Mouse (Mus musculus) stomach, postnatal 0 days (tissue): ENCODE measurements around the gene Zbtb20. TPM values are rescaled to one million over a fixed set of nuclear protein-coding genes. Genes with fewer than 3 reads are reported as not detected.

ENCODE experiments used
- ATAC-seq: fragments of 200-750 bp; cut with Nextera tagmentation; 2 replicates; pipeline ENCODE4 v1.8.0; 2017; ENCODE audit not compliant: low FRiP score, low TSS enrichment
- DNase-seq: peaks from one replicate; pipeline ENCODE4 v3.0.0-alpha.2; 2016; ENCODE audit warnings: low spot score
- H3K27ac ChIP-seq: fragments of 300-500 bp; sonication (generic); replicated peaks from 2 replicates; pipeline ENCODE4 v1.5.1; 2014; ENCODE audit warnings: mild to moderate bottlenecking, control low read depth
- H3K27me3 ChIP-seq: fragments of 300-500 bp; sonication (generic); 2 replicates; pipeline ENCODE4 v1.6.1; 2014; ENCODE audit warnings: low read length; ENCODE audit not compliant: control insufficient read depth, insufficient read depth
- H3K36me3 ChIP-seq: fragments of 300-500 bp; sonication (generic); 2 replicates; pipeline ENCODE4 v1.6.1; 2014; ENCODE audit warnings: low read length, mixed read lengths; ENCODE audit not compliant: control insufficient read depth, insufficient read depth
- H3K4me1 ChIP-seq: fragments of 300-500 bp; sonication (generic); replicated peaks from 2 replicates; pipeline ENCODE4 v1.6.1; 2014; ENCODE audit warnings: antibody characterized with exemption; ENCODE audit not compliant: control insufficient read depth, insufficient read depth
- H3K4me2 ChIP-seq: fragments of 300-500 bp; sonication (generic); replicated peaks from 2 replicates; pipeline ENCODE4 v1.6.1; 2014; ENCODE audit warnings: low read depth, mild to moderate bottlenecking, control low read depth, moderate library complexity
- H3K4me3 ChIP-seq: fragments of 300-500 bp; sonication (generic); 2 replicates; pipeline ENCODE4 v1.5.1; 2014; ENCODE audit warnings: low read depth, low read length, control low read depth
- H3K9ac ChIP-seq: fragments of 300-500 bp; sonication (generic); 2 replicates; pipeline ENCODE4 v1.6.1; 2014; ENCODE audit warnings: mild to moderate bottlenecking, low read length, control low read depth, mixed read lengths
- H3K9me3 ChIP-seq: fragments of 300-500 bp; sonication (generic); 2 replicates; pipeline ENCODE4 v1.6.1; 2016; ENCODE audit warnings: low read length; ENCODE audit not compliant: control insufficient read depth
- CTCF ChIP-seq: IDR thresholded peaks from 2 replicates; pipeline ENCODE4 v1.5.1; 2016; ENCODE audit warnings: antibody characterized with exemption, low read depth, mild to moderate bottlenecking, moderate library complexity
- EP300 ChIP-seq: optimal IDR thresholded peaks from 2 replicates; pipeline ENCODE3; 2016; ENCODE audit warnings: antibody characterized with exemption
- WGBS: fragments of 180-500 bp; shearing (Covaris S2); extraction: QIAGEN DNeasy Blood & Tissue Kit; methylation state at CpG from one replicate; pipeline ENCODE4 v1.1.7; 2014; 5-methylcytosine and 5-hydroxymethylcytosine counted together
- polyA plus RNA-seq: library from polyadenylated mRNA; unstranded; fragments of >200 nt; fragmentation: Nextera tagmentation; extraction: Ambion mirVana; gene quantifications from 2 replicates; pipeline ENCODE4 v1.2.1, GENCODE M21; 2015

The Zbtb20 gene
- polyA plus RNA-seq, 1 experiment from 2014 or later = 15.7 TPM

GRCm38 (mm10) chr16:43365277-43365676, 489.6 kb downstream of the Zbtb20 start:
- no peak overlapping the region for H3K4me3 ChIP-seq
- no peaks in the 10 kb centered on the region for H3K36me3 ChIP-seq
- no peak for DNase-seq
- WGBS = 91% methylated on average over 3 of the region's 3 CpGs
- no peak overlapping the region for H3K27ac ChIP-seq
- H3K4me1 ChIP-seq = peaks cover 4% of the 10 kb centered on the region; the same call in 1 of the 2 replicates
- TF ChIP-seq EP300 (no peak), CTCF (no peak)
- H3K4me2 ChIP-seq = no peak overlapping the region
- no peaks in the 10 kb centered on the region for H3K9me3 ChIP-seq
- H3K27me3 ChIP-seq = no peaks in the 10 kb centered on the region
- H3K9ac ChIP-seq = no peak overlapping the region
- no peak for ATAC-seq

GRCm38 (mm10) chr16:43370496-43371020, 494.9 kb downstream of the Zbtb20 start:
- DNase-seq = no peak
- WGBS = 69% methylated on average over 3 of the region's 3 CpGs
- Histone ChIP-seq H3K9ac (no peak overlapping the region), H3K9me3 (no peaks in the 10 kb centered on the region), H3K36me3 (no peaks in the 10 kb centered on the region), H3K4me1 (no peaks in the 10 kb centered on the region), H3K27me3 (no peaks in the 10 kb centered on the region), H3K4me2 (no peak overlapping the region), H3K27ac (no peak overlapping the region), H3K4me3 (no peak overlapping the region)
- TF ChIP-seq CTCF (no peak), EP300 (no peak)
- ATAC-seq = no peak

GRCm38 (mm10) chr16:43376782-43377181, 501.1 kb downstream of the Zbtb20 start:
- Histone ChIP-seq H3K36me3 (no peaks in the 10 kb centered on the region), H3K27ac (no peak overlapping the region), H3K4me2 (no peak overlapping the region), H3K27me3 (no peaks in the 10 kb centered on the region), H3K4me3 (no peak overlapping the region), H3K9ac (no peak overlapping the region), H3K9me3 (no peaks in the 10 kb centered on the region), H3K4me1 (no peaks in the 10 kb centered on the region)
- TF ChIP-seq EP300 (no peak), CTCF (no peak)
- ATAC-seq = no peak
- DNase-seq = no peak
- WGBS = 71% methylated on average over 6 of the region's 6 CpGs

GRCm38 (mm10) chr16:43379351-43380325, 504.0 kb downstream of the Zbtb20 start:
- DNase-seq (no peak), ATAC-seq (no peak)
- Histone ChIP-seq H3K27me3 (no peaks in the 10 kb centered on the region), H3K27ac (no peak overlapping the region), H3K4me1 (no peaks in the 10 kb centered on the region), H3K4me3 (no peak overlapping the region), H3K9ac (no peak overlapping the region), H3K4me2 (no peak overlapping the region), H3K9me3 (no peaks in the 10 kb centered on the region), H3K36me3 (no peaks in the 10 kb centered on the region)
- WGBS = 75% methylated on average over 7 of the region's 7 CpGs
- no peak for TF ChIP-seq EP300
- no peak for TF ChIP-seq CTCF

GRCm38 (mm10) chr16:43381183-43381582, 505.5 kb downstream of the Zbtb20 start:
- H3K4me1 ChIP-seq = no peaks in the 10 kb centered on the region; the same call in 1 of the 2 replicates
- no peaks in the 10 kb centered on the region for H3K36me3 ChIP-seq
- 67% methylated on average over 2 of the region's 2 CpGs for WGBS
- no peak for ATAC-seq
- no peak overlapping the region for H3K27ac ChIP-seq
- DNase-seq = no peak
- no peak overlapping the region for H3K4me2 ChIP-seq
- H3K9me3 ChIP-seq = no peaks in the 10 kb centered on the region
- TF ChIP-seq CTCF = no peak
- no peak for TF ChIP-seq EP300
- no peaks in the 10 kb centered on the region for H3K27me3 ChIP-seq
- no peak overlapping the region for H3K4me3 ChIP-seq
- no peak overlapping the region for H3K9ac ChIP-seq

- no peak for DNase-seq
- Histone ChIP-seq H3K4me2 (no peak overlapping the region), H3K4me1 (no peaks in the 10 kb centered on the region; the same call in 1 of the 2 replicates), H3K27me3 (no peaks in the 10 kb centered on the region), H3K9ac (no peak overlapping the region), H3K36me3 (no peaks in the 10 kb centered on the region), H3K9me3 (no peaks in the 10 kb centered on the region), H3K27ac (no peak overlapping the region), H3K4me3 (no peak overlapping the region)
- 75% methylated on average over 7 of the region's 7 CpGs for WGBS
- TF ChIP-seq CTCF (no peak), EP300 (no peak)
- ATAC-seq = no peak
Observed at GRCm38 (mm10) chr16:43383149-43383740, 507.6 kb downstream of the Zbtb20 start.
